Mouse (Mus musculus) liver, adult 2 months (tissue): ENCODE measurements at regions not wholly inside any gene's neighbourhood (a gene's known extent, or its start where the extent isn't known, plus 50 kb on each side); places are given as distances from the start of the nearest gene placed in this dataset.

Source experiments
- DNase-seq: peaks from one replicate; pipeline ENCODE4 v3.0.0-alpha.2; 2011; ENCODE audit warnings: low read depth, low spot score; ENCODE audit errors: extremely low read depth
- H3K27ac ChIP-seq: fragments of 200-500 bp; replicated peaks from 2 replicates; pipeline ENCODE4 v1.5.1; 2012; ENCODE audit warnings: low read depth, mild to moderate bottlenecking, control low read depth, inconsistent platforms, low read length; ENCODE audit not compliant: insufficient read depth
- H3K27me3 ChIP-seq: fragments of 200-500 bp; 2 replicates; pipeline ENCODE4 v1.6.1; 2012; ENCODE audit warnings: mild to moderate bottlenecking, moderate library complexity, low read length, inconsistent platforms; ENCODE audit not compliant: control insufficient read depth, insufficient read depth
- H3K36me3 ChIP-seq: fragments of 200-500 bp; 2 replicates; pipeline ENCODE4 v1.6.1; 2012; ENCODE audit warnings: low read length, inconsistent platforms; ENCODE audit not compliant: control insufficient read depth, insufficient read depth
- H3K4me1 ChIP-seq: fragments of 200-500 bp; 2 replicates; pipeline ENCODE4 v1.6.1; 2011; ENCODE audit warnings: low read length; ENCODE audit not compliant: control insufficient read depth, insufficient read depth
- H3K4me3 ChIP-seq: fragments of 200-500 bp; 2 replicates; pipeline ENCODE4 v1.5.1; 2011; ENCODE audit warnings: low read depth, mild to moderate bottlenecking, control low read depth, low read length, moderate library complexity; ENCODE audit not compliant: insufficient read depth
- H3K79me2 ChIP-seq: fragments of 200-500 bp; 2 replicates; pipeline ENCODE4 v1.6.1; 2012; ENCODE audit warnings: inconsistent platforms, mild to moderate bottlenecking, low read length, moderate library complexity; ENCODE audit not compliant: control insufficient read depth, insufficient read depth
- H3K9ac ChIP-seq: fragments of 200-500 bp; 2 replicates; pipeline ENCODE4 v1.6.1; 2012; ENCODE audit warnings: low read depth, mild to moderate bottlenecking, control low read depth, inconsistent platforms, low read length
- CTCF ChIP-seq: fragments of 200-500 bp; IDR thresholded peaks from 2 replicates; pipeline ENCODE4 v1.5.1; 2011; ENCODE audit warnings: low read depth, low read length, control low read depth
- POLR2A ChIP-seq: fragments of 200-500 bp; IDR thresholded peaks from 2 replicates; pipeline ENCODE4 v1.6.1; 2011; ENCODE audit warnings: low read length, control low read depth; ENCODE audit not compliant: insufficient read depth; ENCODE audit errors: extremely low read depth
- WGBS: fragments of 180-500 bp; shearing (Covaris S2); methylation state at CpG from one replicate; pipeline ENCODE4 v1.1.7; 2018; 5-methylcytosine and 5-hydroxymethylcytosine counted together

DNA sequence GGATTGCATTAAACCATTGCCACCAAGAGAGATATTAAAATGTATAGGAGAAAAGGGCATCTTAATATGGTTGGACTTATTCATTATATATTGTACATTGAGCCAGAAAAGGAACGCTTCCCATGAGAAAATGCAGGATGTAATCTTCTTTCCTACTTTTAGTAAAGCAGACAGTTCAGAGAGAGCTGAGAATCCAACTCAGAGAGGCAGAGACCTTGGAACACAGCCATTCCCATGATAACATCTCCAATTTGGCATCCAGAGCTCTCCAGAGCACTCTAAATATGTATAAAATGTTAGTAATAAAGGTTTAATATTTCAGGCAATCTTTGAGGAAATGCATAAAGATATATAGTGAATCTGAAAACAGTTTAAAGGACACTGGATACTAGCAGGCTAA, 199.3 kb upstream of the Asb5 start:
- no peak for TF ChIP-seq POLR2A
- no peak for TF ChIP-seq CTCF
- Histone ChIP-seq H3K79me2 (no peaks in the 10 kb centered on the region), H3K36me3 (no peaks in the 10 kb centered on the region), H3K27me3 (no peaks in the 10 kb centered on the region), H3K4me3 (no peak overlapping the region), H3K27ac (no peak overlapping the region), H3K4me1 (no peaks in the 10 kb centered on the region), H3K9ac (no peak overlapping the region)
- WGBS = 86% methylated on average over 1 of the region's 1 CpGs
- DNase-seq = no peak

DNA sequence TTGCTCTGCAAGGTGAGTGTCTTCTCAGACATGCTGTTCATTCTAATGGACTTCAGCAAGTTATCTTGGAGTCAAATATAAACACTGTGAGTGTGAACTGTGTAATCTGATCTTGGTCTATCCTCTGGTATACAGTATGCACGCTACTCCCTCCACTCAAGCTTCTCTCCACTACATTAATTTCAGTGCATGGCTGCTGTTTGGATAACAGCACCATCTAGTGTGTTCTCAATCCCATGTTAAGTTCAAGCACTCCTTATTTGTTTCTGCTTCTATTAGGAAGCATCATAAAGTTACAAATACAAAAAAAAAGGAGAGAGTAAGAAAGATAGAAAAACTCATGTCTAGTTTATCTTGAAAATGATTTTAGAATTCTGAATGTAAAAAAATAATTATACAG, 197.5 kb upstream of the Asb5 start:
- Histone ChIP-seq H3K4me1 (no peaks in the 10 kb centered on the region), H3K4me3 (no peak overlapping the region), H3K79me2 (no peaks in the 10 kb centered on the region), H3K27me3 (no peaks in the 10 kb centered on the region), H3K9ac (no peak overlapping the region), H3K27ac (no peak overlapping the region), H3K36me3 (no peaks in the 10 kb centered on the region)
- WGBS = 46% methylated on average over 1 of the region's 1 CpGs
- DNase-seq = no peak
- TF ChIP-seq POLR2A (no peak), CTCF (no peak)

DNA sequence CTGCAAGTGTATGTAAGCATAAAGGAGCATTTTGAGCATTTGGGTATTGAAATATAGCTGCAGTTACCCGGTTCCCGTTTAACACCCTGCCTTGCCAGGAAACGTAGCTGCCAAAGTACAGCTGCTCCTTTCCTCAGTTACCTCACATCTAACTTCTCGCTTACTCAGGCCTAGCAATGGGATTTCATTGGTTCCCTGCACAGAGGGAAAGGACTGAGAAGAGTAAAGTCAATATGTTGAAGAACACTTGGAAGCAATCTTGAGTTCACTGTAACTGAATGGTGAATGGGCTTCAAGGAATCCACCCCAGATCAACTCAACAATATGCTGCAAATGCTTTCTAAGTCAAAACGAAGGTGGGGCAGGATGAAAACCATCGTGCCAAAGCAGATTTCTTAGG, 178.3 kb upstream of the Asb5 start:
- Histone ChIP-seq H3K36me3 (no peaks in the 10 kb centered on the region), H3K4me3 (no peak overlapping the region), H3K9ac (no peak overlapping the region), H3K4me1 (no peaks in the 10 kb centered on the region), H3K27ac (no peak overlapping the region), H3K27me3 (no peaks in the 10 kb centered on the region), H3K79me2 (no peaks in the 10 kb centered on the region)
- no peak for DNase-seq
- no peak for TF ChIP-seq POLR2A
- TF ChIP-seq CTCF = no peak
- WGBS = 77% methylated on average over 6 of the region's 6 CpGs

DNA sequence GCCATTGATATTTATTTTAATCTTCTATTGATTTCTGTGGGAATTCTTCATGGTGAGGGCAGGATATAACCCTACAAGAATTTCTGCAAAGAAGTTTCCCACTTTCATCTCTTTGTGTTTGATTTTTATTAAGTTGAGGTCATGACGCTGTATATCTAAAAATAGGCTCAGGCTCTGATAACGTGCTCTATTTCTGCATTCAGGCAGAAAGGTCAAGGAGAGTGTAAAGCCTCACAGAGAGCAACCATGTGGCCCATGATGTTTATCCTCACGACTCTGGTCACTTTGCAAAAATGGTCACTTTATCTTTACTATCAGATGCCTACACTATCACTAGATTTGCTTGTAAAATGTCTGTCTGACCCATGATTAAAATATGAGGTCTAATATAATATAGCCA, 167.7 kb upstream of the Asb5 start:
- Histone ChIP-seq H3K9ac (no peak overlapping the region), H3K79me2 (no peaks in the 10 kb centered on the region), H3K27me3 (no peaks in the 10 kb centered on the region), H3K27ac (no peak overlapping the region), H3K4me1 (no peaks in the 10 kb centered on the region), H3K4me3 (no peak overlapping the region), H3K36me3 (no peaks in the 10 kb centered on the region)
- WGBS = 47% methylated on average over 3 of the region's 3 CpGs
- TF ChIP-seq CTCF (no peak), POLR2A (no peak)
- no peak for DNase-seq

DNA sequence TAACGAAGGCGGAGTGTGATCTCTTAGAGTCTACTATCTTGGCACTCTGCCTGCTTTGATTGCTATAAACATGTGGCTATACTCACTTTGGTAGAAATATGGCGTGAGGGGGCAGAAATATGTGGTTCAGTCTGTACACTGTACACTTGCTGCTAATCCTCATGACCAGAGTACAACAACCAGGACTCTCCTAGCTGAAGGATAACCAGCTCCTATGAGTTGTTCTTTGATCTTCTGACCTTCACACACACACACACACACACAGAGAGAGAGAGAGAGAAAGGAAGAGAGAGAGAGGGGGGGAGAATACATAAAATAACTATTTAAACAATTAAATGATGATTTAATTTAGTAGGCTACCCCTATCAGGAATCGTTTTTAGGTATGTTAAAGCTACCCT, 158.9 kb upstream of the Asb5 start:
- Histone ChIP-seq H3K4me3 (no peak overlapping the region), H3K27ac (no peak overlapping the region), H3K9ac (no peak overlapping the region), H3K4me1 (no peaks in the 10 kb centered on the region), H3K27me3 (no peaks in the 10 kb centered on the region), H3K79me2 (no peaks in the 10 kb centered on the region), H3K36me3 (no peaks in the 10 kb centered on the region)
- TF ChIP-seq CTCF = no peak
- no peak for TF ChIP-seq POLR2A
- no peak for DNase-seq
- WGBS = 79% methylated on average over 4 of the region's 4 CpGs

DNA sequence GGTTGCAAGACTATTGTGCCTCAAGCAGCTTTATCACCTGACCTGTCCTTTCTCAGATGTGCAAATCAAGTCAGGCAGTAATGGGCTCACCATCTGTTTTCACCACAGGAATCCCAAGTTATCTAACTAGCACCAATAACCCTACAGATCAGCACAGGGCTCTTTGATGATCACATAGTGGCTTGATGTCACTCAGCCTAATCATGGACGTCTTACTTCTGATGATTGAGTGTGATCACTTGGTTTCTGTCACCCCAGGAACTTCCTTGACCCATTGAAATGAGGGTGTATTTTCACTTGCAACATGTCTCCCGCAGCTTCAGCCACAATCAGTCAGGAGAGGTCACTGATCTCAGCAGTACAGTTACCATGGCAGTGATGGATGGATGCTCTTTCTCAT, 158.3 kb upstream of the Asb5 start:
- WGBS = 37% methylated on average over 2 of the region's 2 CpGs
- Histone ChIP-seq H3K36me3 (no peaks in the 10 kb centered on the region), H3K27me3 (no peaks in the 10 kb centered on the region), H3K79me2 (no peaks in the 10 kb centered on the region), H3K27ac (no peak overlapping the region), H3K9ac (no peak overlapping the region), H3K4me1 (no peaks in the 10 kb centered on the region), H3K4me3 (no peak overlapping the region)
- DNase-seq = no peak
- no peak for TF ChIP-seq POLR2A
- no peak for TF ChIP-seq CTCF
